Mouse (Mus musculus): ENCODE data around the gene Kdm6a.

Kdm6a gene
- long read RNA-seq, experiment 1, full-length matches to known transcripts: 1 of 6 reads
- long read RNA-seq, experiment 1, partial matches to known transcripts: 3 of 6 reads
- long read RNA-seq, experiment 1, other reads (novel, unspliced or antisense): 2 of 6 reads
- long read RNA-seq, experiment 2, full-length matches to known transcripts: 2 of 8 reads
- long read RNA-seq, experiment 2, partial matches to known transcripts: 4 of 8 reads
- long read RNA-seq, experiment 2, other reads (novel, unspliced or antisense): 2 of 8 reads

- intact Hi-C loops (cut with DNase I): loop anchor here (5.0 to 10.0 kb wide), 2 partner anchors 60 to 588 kb away; partner anchors contain the start of gene Fundc1
Measured at GRCm38 (mm10) chrX:18162192-18162857, at the start of gene Kdm6a. Gene Kdm6a, plus strand, starts transcription at chrX:18162575.

- intact Hi-C loops (cut with DNase I): no loop called here
Measured at GRCm38 (mm10) chrX:18145557-18145956, 16.8 kb upstream of the Kdm6a start, which contains the start of gene Dusp21. Gene Dusp21, plus strand, starts transcription at chrX:18145857.

GRCm38 (mm10) chrX:18160734-18161442, 1.5 kb upstream of the Kdm6a start:
- intact Hi-C loops (cut with DNase I): loop anchor here (5.0 to 10.0 kb wide), 2 partner anchors 61 to 586 kb away; partner anchors contain the start of gene Fundc1

GRCm38 (mm10) chrX:18161796-18162191, 581 bp upstream of the Kdm6a start:
- intact Hi-C loops (cut with DNase I): loop anchor here (5.0 to 10.0 kb wide), 2 partner anchors 61 to 587 kb away; partner anchors contain the start of gene Fundc1

- intact Hi-C loops (cut with DNase I): loop anchor here (1.0 to 10.0 kb wide), 3 partner anchors 59 to 588 kb away; partner anchors contain the start of gene Fundc1
Measured at GRCm38 (mm10) chrX:18162861-18163731, 721 bp downstream of the Kdm6a start.

- intact Hi-C loops (cut with DNase I): loop anchor here (1.0 to 10.0 kb wide), 3 partner anchors 58 to 589 kb away; partner anchors contain the start of gene Fundc1
Measured at GRCm38 (mm10) chrX:18163917-18164624, 1.7 kb downstream of the Kdm6a start.

- intact Hi-C loops (cut with DNase I): loop anchor here (10.0 kb wide), 1 partner anchor 590 kb away; the partner anchor contains the start of gene Fundc1
Measured at GRCm38 (mm10) chrX:18165121-18165520, 2.7 kb downstream of the Kdm6a start.

GRCm38 (mm10) chrX:18166961-18167360, 4.6 kb downstream of the Kdm6a start:
- intact Hi-C loops (cut with DNase I): loop anchor here (10.0 kb wide), 1 partner anchor 592 kb away; the partner anchor contains the start of gene Fundc1

GRCm38 (mm10) chrX:18168940-18169339, 6.6 kb downstream of the Kdm6a start:
- intact Hi-C loops (cut with DNase I): loop anchor here (10.0 kb wide), 1 partner anchor 594 kb away; the partner anchor contains the start of gene Fundc1

GRCm38 (mm10) chrX:18174831-18175230, 12.5 kb downstream of the Kdm6a start:
- intact Hi-C loops (cut with DNase I): no loop called here

GRCm38 (mm10) chrX:18177803-18178202, 15.4 kb downstream of the Kdm6a start:
- intact Hi-C loops (cut with DNase I): no loop called here

- intact Hi-C loops (cut with DNase I): no loop called here
Measured at GRCm38 (mm10) chrX:18179492-18179891, 17.1 kb downstream of the Kdm6a start.

GRCm38 (mm10) chrX:18187203-18187602, 24.8 kb downstream of the Kdm6a start:
- intact Hi-C loops (cut with DNase I): no loop called here

- intact Hi-C loops (cut with DNase I): no loop called here
Measured at GRCm38 (mm10) chrX:18188293-18188692, 25.9 kb downstream of the Kdm6a start.

- intact Hi-C loops (cut with DNase I): no loop called here
Measured at GRCm38 (mm10) chrX:18239572-18239971, 77.2 kb downstream of the Kdm6a start.

GRCm38 (mm10) chrX:18250621-18251020, 88.2 kb downstream of the Kdm6a start:
- intact Hi-C loops (cut with DNase I): loop anchor here (10.0 kb wide), 1 partner anchor 1356 kb away; no protein-coding TSS in a partner anchor

GRCm38 (mm10) chrX:18254767-18255166, 92.4 kb downstream of the Kdm6a start:
- intact Hi-C loops (cut with DNase I): loop anchor here (1.0 to 10.0 kb wide), 2 partner anchors 91 to 1360 kb away; no protein-coding TSS in a partner anchor

- intact Hi-C loops (cut with DNase I): loop anchor here (10.0 kb wide), 1 partner anchor 1364 kb away; no protein-coding TSS in a partner anchor
Measured at GRCm38 (mm10) chrX:18258238-18258809, 95.9 kb downstream of the Kdm6a start.

- intact Hi-C loops (cut with DNase I): no loop called here
Measured at GRCm38 (mm10) chrX:18278561-18278960, 116.2 kb downstream of the Kdm6a start.
